Mouse (Mus musculus): ENCODE data around the gene Lrrc8b.

Lrrc8b gene

GRCm38 (mm10) chr5:105516290-105516689 lies 100.7 kb downstream of the Lrrc8b start:
- in situ Hi-C loops (cut with MboI), result no loop called here

GRCm38 (mm10) chr5:105517992-105518625 lies 102.5 kb downstream of the Lrrc8b start:
- in situ Hi-C loops (cut with MboI), result no loop called here

GRCm38 (mm10) chr5:105518626-105519095 lies 103.1 kb downstream of the Lrrc8b start:
- in situ Hi-C loops (cut with MboI), result no loop called here

GRCm38 (mm10) chr5:105519096-105519975 lies 103.8 kb downstream of the Lrrc8b start, which contains the start of gene Lrrc8c:
Gene Lrrc8c, plus strand, starts transcription at chr5:105519388.
- in situ Hi-C loops (cut with MboI), result no loop called here

- in situ Hi-C loops (cut with MboI), result no loop called here
Measured at GRCm38 (mm10) chr5:105519976-105520300, 104.4 kb downstream of the Lrrc8b start.

GRCm38 (mm10) chr5:105520442-105520965 lies 104.9 kb downstream of the Lrrc8b start:
- in situ Hi-C loops (cut with MboI), result no loop called here

GRCm38 (mm10) chr5:105523452-105523851 lies 107.9 kb downstream of the Lrrc8b start:
- in situ Hi-C loops (cut with MboI), result no loop called here

- in situ Hi-C loops (cut with MboI), result no loop called here
Measured at GRCm38 (mm10) chr5:105525004-105525403, 109.4 kb downstream of the Lrrc8b start.

GRCm38 (mm10) chr5:105526107-105526645 lies 110.6 kb downstream of the Lrrc8b start:
- in situ Hi-C loops (cut with MboI), result no loop called here

GRCm38 (mm10) chr5:105526766-105527165 lies 111.2 kb downstream of the Lrrc8b start:
- in situ Hi-C loops (cut with MboI), result no loop called here

GRCm38 (mm10) chr5:105527477-105528331 lies 112.1 kb downstream of the Lrrc8b start:
- in situ Hi-C loops (cut with MboI), result no loop called here

GRCm38 (mm10) chr5:105530576-105530975 lies 115.0 kb downstream of the Lrrc8b start:
- in situ Hi-C loops (cut with MboI), result no loop called here

GRCm38 (mm10) chr5:105535186-105535585 lies 119.6 kb downstream of the Lrrc8b start:
- in situ Hi-C loops (cut with MboI), result no loop called here

GRCm38 (mm10) chr5:105536172-105536571 lies 120.6 kb downstream of the Lrrc8b start:
- in situ Hi-C loops (cut with MboI), result no loop called here

GRCm38 (mm10) chr5:105537101-105537723 lies 121.6 kb downstream of the Lrrc8b start:
- in situ Hi-C loops (cut with MboI), result no loop called here

Measured in mature B cell (primary cell).